In the genomic region with DNA sequence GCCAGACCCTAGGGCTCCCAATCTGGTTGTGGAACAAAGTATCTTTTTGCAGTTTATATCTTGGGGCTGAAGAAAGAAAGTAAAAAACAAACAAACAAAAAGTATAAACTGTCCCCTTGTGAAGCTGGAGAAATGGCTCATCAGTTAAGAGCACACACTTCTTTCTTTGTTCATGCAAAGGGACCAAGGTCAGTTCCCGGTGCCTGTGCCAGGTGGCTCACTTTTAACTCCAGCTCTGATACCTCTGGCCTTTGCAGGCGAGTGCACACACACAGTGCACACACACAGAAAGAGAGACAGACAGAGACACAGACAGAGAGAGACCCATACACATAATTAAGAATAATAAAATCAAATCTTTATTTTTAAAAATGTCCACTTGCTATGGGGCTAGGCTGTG, we compare ENCODE assay signal across 33 mouse cellular contexts. TPM values are rescaled to one million over a fixed set of nuclear protein-coding genes. Genes with fewer than 3 reads are reported as not detected.
DNase-seq lines count a peak whose midpoint lies in the region; ATAC-seq and TF ChIP-seq lines count a peak whose summit lies in the region.
"Had no signal": no experiment of that assay in that cellular context is flagged by ENCODE, and none has a peak within 500 bp of the region (broad histone marks: within the 10 kb centered on the region; RNA-seq: fewer than 3 reads in every experiment).

No protein-coding gene starts in this region.

- H3K27me3 ChIP-seq in liver, postnatal 0 days (ENCODE audit: insufficient read depth, low read length): no peaks in the 10 kb centered on the region
- H3K27me3 ChIP-seq in liver, embryonic 12.5 days (replicated peaks): no peaks in the 10 kb centered on the region
- H3K27me3 ChIP-seq: embryonic facial prominence, embryonic 13.5 days; forebrain, embryonic 12.5 days; forebrain, embryonic 15.5 days; heart, embryonic 15.5 days; hindbrain, embryonic 12.5 days; hindbrain, embryonic 15.5 days had no signal

- peak; percentile 66 for DNase-seq in adrenal gland, postnatal 10 days
- DNase-seq in adrenal gland, adult 8-10 months: no peak
- no peak for DNase-seq in liver, postnatal 0 days
- peak; percentile 75 to 76 for DNase-seq in adrenal gland, postnatal 36 days
- no peak for DNase-seq in heart, postnatal 4 days
- DNase-seq in heart, postnatal 25 days (ENCODE audit: low spot score): no peak
- DNase-seq: cerebellum, adult 11 months; cerebellum, adult 2 months; cerebellum, adult 9-11 months; cerebellum, postnatal 36 days; embryo, embryonic 11 days; gastrocnemius, postnatal 25 days; heart, adult 18-20 months; heart, postnatal 10 days had no signal

- WGBS in liver, postnatal 0 days (ENCODE audit: insufficient replicate concordance): 50% methylated on average over 2 of the region's 2 CpGs
- WGBS in liver, embryonic 12.5 days (ENCODE audit: insufficient replicate concordance): 41% methylated on average over 2 of the region's 2 CpGs

- H3K4me3 ChIP-seq in liver, postnatal 0 days (ENCODE audit: low read depth, low read length): no peak overlapping the region
- no peak overlapping the region for H3K4me3 ChIP-seq in liver, embryonic 12.5 days
- H3K4me3 ChIP-seq: embryonic facial prominence, embryonic 10.5 days; embryonic facial prominence, embryonic 13.5 days; erythroblast, embryonic 14.5 days; forebrain, embryonic 12.5 days; forebrain, embryonic 15.5 days; heart, embryonic 12.5 days; heart, embryonic 15.5 days; hindbrain, embryonic 12.5 days; hindbrain, embryonic 15.5 days had no signal

- no peak for TF ChIP-seq EP300 in liver, postnatal 0 days (IDR thresholded peaks at IDR 0.05; ENCODE audit: low read depth)

- no peak overlapping the region for H3K4me2 ChIP-seq in liver, postnatal 0 days (ENCODE audit: low read depth, low read length)
- H3K4me2 ChIP-seq in liver, embryonic 12.5 days: no peak overlapping the region
- H3K4me2 ChIP-seq: embryonic facial prominence, embryonic 13.5 days; forebrain, embryonic 12.5 days; forebrain, embryonic 15.5 days; heart, embryonic 12.5 days; heart, embryonic 15.5 days; hindbrain, embryonic 12.5 days; hindbrain, embryonic 15.5 days had no signal

- no peaks in the 10 kb centered on the region; the same call in 1 of the 2 replicates for H3K36me3 ChIP-seq in liver, postnatal 0 days (replicated peaks; ENCODE audit: insufficient read depth, low read length)
- no peaks in the 10 kb centered on the region for H3K36me3 ChIP-seq in liver, embryonic 12.5 days
- H3K36me3 ChIP-seq: embryonic facial prominence, embryonic 10.5 days; embryonic facial prominence, embryonic 13.5 days; forebrain, embryonic 12.5 days; forebrain, embryonic 15.5 days; heart, embryonic 12.5 days; heart, embryonic 15.5 days; hindbrain, embryonic 12.5 days; hindbrain, embryonic 15.5 days had no signal

- H3K9ac ChIP-seq in liver, postnatal 0 days (replicated peaks): no peak overlapping the region
- H3K9ac ChIP-seq in liver, embryonic 12.5 days: no peak overlapping the region
- H3K9ac ChIP-seq: embryonic facial prominence, embryonic 13.5 days; forebrain, embryonic 12.5 days; forebrain, embryonic 15.5 days; heart, embryonic 12.5 days; heart, embryonic 15.5 days; hindbrain, embryonic 12.5 days; hindbrain, embryonic 15.5 days had no signal

- no peaks in the 10 kb centered on the region for H3K4me1 ChIP-seq in liver, postnatal 0 days (ENCODE audit: insufficient read depth)
- no peaks in the 10 kb centered on the region for H3K4me1 ChIP-seq in liver, embryonic 12.5 days
- H3K4me1 ChIP-seq: embryonic facial prominence, embryonic 10.5 days; embryonic facial prominence, embryonic 13.5 days; forebrain, embryonic 12.5 days; forebrain, embryonic 15.5 days; heart, embryonic 12.5 days; heart, embryonic 15.5 days; hindbrain, embryonic 12.5 days; hindbrain, embryonic 15.5 days had no signal

- intact Hi-C loops in heart, postnatal 25 days (cut with DNase I): no loop called here

- ATAC-seq in liver, postnatal 0 days: no peak
- ATAC-seq in liver, embryonic 12.5 days: no peak
- ATAC-seq: CD4-positive, CD25-positive, alpha-beta regulatory T cell, adult 4 months; forebrain, embryonic 15.5 days; intestine, postnatal 0 days had no signal

- TF ChIP-seq CTCF in liver, postnatal 0 days (IDR thresholded peaks at IDR 0.05; ENCODE audit: low read depth): no peak

- H3K9me3 ChIP-seq in liver, postnatal 0 days (ENCODE audit: low read length): no peaks in the 10 kb centered on the region
- H3K9me3 ChIP-seq in liver, embryonic 12.5 days (replicated peaks): no peaks in the 10 kb centered on the region
- H3K9me3 ChIP-seq: embryonic facial prominence, embryonic 10.5 days; embryonic facial prominence, embryonic 13.5 days; forebrain, embryonic 12.5 days; forebrain, embryonic 15.5 days; heart, embryonic 12.5 days; heart, embryonic 15.5 days; hindbrain, embryonic 12.5 days; hindbrain, embryonic 15.5 days had no signal

- peak overlapping the region; percentile 98 for H3K27ac ChIP-seq in liver, postnatal 0 days (ENCODE audit: low read depth)
- no peak overlapping the region for H3K27ac ChIP-seq in liver, embryonic 12.5 days
- H3K27ac ChIP-seq: embryonic facial prominence, embryonic 10.5 days; embryonic facial prominence, embryonic 13.5 days; forebrain, embryonic 12.5 days; forebrain, embryonic 15.5 days; heart, embryonic 15.5 days; hindbrain, embryonic 12.5 days; hindbrain, embryonic 15.5 days had no signal

RNA-seq across cellular contexts. Expression of a gene that starts 5.5 kb away (rescaled TPM):
- total RNA-seq in adrenal gland, postnatal 10 days (2021): 1,000 to 10,000 TPM; 3,016 to 7,289 TPM
- 1 to 10 TPM; 6.1 to 8.4 (median 7.2) TPM for total RNA-seq in adrenal gland, adult 8-10 months (2022)
- 25,564 and 27,060 TPM in 2 replicates for polyA plus RNA-seq in liver, postnatal 0 days (2015; fragmentation: Nextera tagmentation; extraction: Ambion mirVana)
- 184 and 190 TPM in 2 replicates for polyA plus RNA-seq in liver, embryonic 12.5 days (2016; fragmentation: Nextera tagmentation; extraction: Ambion mirVana)
- 1 to 10 TPM; 1.6 to 7.1 TPM for total RNA-seq in adrenal gland, postnatal 36 days (2021)
- 1 to 10 TPM; 8.6 to 9.8 TPM for total RNA-seq in heart, postnatal 4 days (2021)
- 10 to 100 TPM in 1 of 2 experiments, 1 to 10 TPM in 1; 9.7 to 11.6 TPM for total RNA-seq in heart, postnatal 25 days (2021)
- total RNA-seq: gastrocnemius, postnatal 25 days; hematopoietic stem cell, adult 5-6 weeks; MEL had no signal
- polyA plus RNA-seq: C2C12; CD4-positive, CD25-positive, alpha-beta regulatory T cell, adult 4 months; cerebellum, adult 2 months; cortical plate, adult 2 months; embryonic facial prominence, embryonic 10.5 days; embryonic facial prominence, embryonic 13.5 days; forebrain, embryonic 12.5 days; forebrain, embryonic 15.5 days; hindbrain, embryonic 12.5 days had no signal

RNA-seq across cellular contexts. Expression of a gene that starts 21.5 kb away (rescaled TPM):
- 100 to 1,000 TPM in 1 of 2 experiments, 10 to 100 TPM in 1; 87.0 to 166 TPM for total RNA-seq in adrenal gland, postnatal 10 days (2021)
- 10 to 100 TPM in 2 of 4 experiments, 1 to 10 TPM in 2; 2.4 to 25.4 (median 6.9) TPM for total RNA-seq in adrenal gland, adult 8-10 months (2022)
- polyA plus RNA-seq in liver, postnatal 0 days (2015; fragmentation: Nextera tagmentation; extraction: Ambion mirVana): 578 and 644 TPM in 2 replicates
- polyA plus RNA-seq in liver, embryonic 12.5 days (2016; fragmentation: Nextera tagmentation; extraction: Ambion mirVana): 0.35 and 0.69 TPM in 2 replicates
- 10 to 100 TPM in 1 of 2 experiments, 1 to 10 TPM in 1; 2.6 to 69.1 TPM for total RNA-seq in adrenal gland, postnatal 36 days (2021)
- total RNA-seq in heart, postnatal 4 days (2021): not detected
- total RNA-seq in heart, postnatal 25 days (2021): under 1 TPM in 1 of 2 experiments, not detected in 1; 0.21 TPM
- total RNA-seq: gastrocnemius, postnatal 25 days; heart, postnatal 10 days; hematopoietic stem cell, adult 5-6 weeks; MEL had no signal
- polyA plus RNA-seq: CD4-positive, CD25-positive, alpha-beta regulatory T cell, adult 4 months; cerebellum, adult 2 months; embryonic facial prominence, embryonic 10.5 days; erythroblast, embryonic 14.5 days; forebrain, embryonic 12.5 days; forebrain, embryonic 15.5 days; heart, embryonic 12.5 days; heart, embryonic 15.5 days; hindbrain, embryonic 12.5 days; hindbrain, embryonic 15.5 days; intestine, embryonic 14.5 days; intestine, postnatal 0 days had no signal

RNA-seq across cellular contexts. Expression of a gene that starts 39.0 kb away (rescaled TPM):
- 10 to 100 TPM; 59.9 to 65.8 TPM for total RNA-seq in adrenal gland, postnatal 10 days (2021)
- total RNA-seq in adrenal gland, adult 8-10 months (2022): 10 to 100 TPM; 55.9 to 75.2 (median 64.1) TPM
- polyA plus RNA-seq in liver, postnatal 0 days (2015; fragmentation: Nextera tagmentation; extraction: Ambion mirVana): 48.9 and 50.3 TPM in 2 replicates
- 95.2 and 97.9 TPM in 2 replicates for polyA plus RNA-seq in liver, embryonic 12.5 days (2016; fragmentation: Nextera tagmentation; extraction: Ambion mirVana)
- 10 to 100 TPM; 80.8 to 81.5 TPM for total RNA-seq in adrenal gland, postnatal 36 days (2021)
- 10 to 100 TPM; 68.4 to 69.1 TPM for total RNA-seq in heart, postnatal 4 days (2021)
- total RNA-seq in heart, postnatal 25 days (2021): 10 to 100 TPM; 54.0 to 65.7 TPM

RNA-seq across cellular contexts. Expression of a gene that starts 39.1 kb away (rescaled TPM):
- total RNA-seq in adrenal gland, postnatal 10 days (2021): 10 to 100 TPM; 16.8 to 20.4 TPM
- total RNA-seq in adrenal gland, adult 8-10 months (2022): 10 to 100 TPM; 19.2 to 26.1 (median 23.1) TPM
- polyA plus RNA-seq in liver, postnatal 0 days (2015; fragmentation: Nextera tagmentation; extraction: Ambion mirVana): 13.7 and 14.6 TPM in 2 replicates
- 31.1 and 33.3 TPM in 2 replicates for polyA plus RNA-seq in liver, embryonic 12.5 days (2016; fragmentation: Nextera tagmentation; extraction: Ambion mirVana)
- total RNA-seq in adrenal gland, postnatal 36 days (2021): 10 to 100 TPM; 17.7 to 24.9 TPM
- 10 to 100 TPM in 1 of 2 experiments, 1 to 10 TPM in 1; 9.9 to 11.7 TPM for total RNA-seq in heart, postnatal 4 days (2021)
- 10 to 100 TPM; 11.1 to 13.4 TPM for total RNA-seq in heart, postnatal 25 days (2021)

RNA-seq across cellular contexts. Expression of a gene that starts 54.3 kb away (rescaled TPM):
- total RNA-seq in adrenal gland, postnatal 10 days (2021): 100 to 1,000 TPM in 1 of 2 experiments, 10 to 100 TPM in 1; 96.2 to 217 TPM
- total RNA-seq in adrenal gland, adult 8-10 months (2022): under 1 TPM in 2 of 4 experiments, not detected in 2; 0.20 to 0.46 TPM
- 443 and 542 TPM in 2 replicates for polyA plus RNA-seq in liver, postnatal 0 days (2015; fragmentation: Nextera tagmentation; extraction: Ambion mirVana)
- polyA plus RNA-seq in liver, embryonic 12.5 days (2016; fragmentation: Nextera tagmentation; extraction: Ambion mirVana): 0.10 and 0.13 TPM in 2 replicates
- under 1 TPM; 0.30 to 0.69 TPM for total RNA-seq in adrenal gland, postnatal 36 days (2021)
- not detected for total RNA-seq in heart, postnatal 4 days (2021)
- total RNA-seq in heart, postnatal 25 days (2021): not detected
- total RNA-seq: gastrocnemius, adult 8-10 months; gastrocnemius, postnatal 25 days; heart, adult 18-20 months; heart, postnatal 10 days; hematopoietic stem cell, adult 5-6 weeks; MEL had no signal
- polyA plus RNA-seq: C2C12; CD4-positive, CD25-positive, alpha-beta regulatory T cell, adult 4 months; cerebellum, adult 2 months; cortical plate, adult 2 months; embryonic facial prominence, embryonic 13.5 days; erythroblast, embryonic 14.5 days; forebrain, embryonic 12.5 days; forebrain, embryonic 15.5 days; gonadal fat pad, adult 2 months; heart, embryonic 12.5 days; heart, embryonic 15.5 days; hindbrain, embryonic 12.5 days; hindbrain, embryonic 15.5 days; intestine, embryonic 14.5 days; intestine, postnatal 0 days had no signal

Comparison
In these comparisons a context has a peak if more than half of its experiments do, and no peak if none do; other contexts are left out.
1. DNase-seq: peak in adrenal gland, postnatal 10 days (single experiment) and adrenal gland, postnatal 36 days (2 of 2); none in adrenal gland, adult 8-10 months (single experiment), liver, postnatal 0 days (single experiment), heart, postnatal 4 days (single experiment) and heart, postnatal 25 days (single experiment).
2. RNA of a gene that starts 5.5 kb away (total RNA-seq): 3,016 to 7,289 TPM in adrenal gland, postnatal 10 days; 9.7 to 11.6 TPM in heart, postnatal 25 days, 8.6 to 9.8 TPM in heart, postnatal 4 days, 6.1 to 8.4 TPM in adrenal gland, adult 8-10 months and 1.6 to 7.1 TPM in adrenal gland, postnatal 36 days; every median in the first group is over 100 times any median in the second.